Mouse (Mus musculus): ENCODE measurements around the gene Cavin1. TPM values are rescaled to one million over a fixed set of nuclear protein-coding genes. Genes with fewer than 3 reads are reported as not detected.

The Cavin1 gene
- total and polyA plus RNA-seq, 3 experiments = 0.05 to 0.21 (median 0.13) TPM

GRCm38 (mm10) chr11:100969189-100969743 is 1.4 kb downstream of the Cavin1 start:
- DNase-seq (ENCODE audit: extremely low read depth) = no peak
- Histone ChIP-seq H3K4me1 (ENCODE audit: control insufficient read depth in 1 of 2, insufficient read depth in 2 of 2) (peaks cover 5 to 13% of the 10 kb centered on the region in 2 experiments), H3K9me3 (replicated peaks; ENCODE audit: low read length) (peaks cover 10% of the 10 kb centered on the region), H3K36me3 (replicated peaks in 1 of 2; ENCODE audit: control insufficient read depth in 1 of 2, insufficient read depth in 1 of 2, low read length in 1 of 2) (no peaks in the 10 kb centered on the region), H3K9ac (ENCODE audit: insufficient read depth, low read depth) (no peak overlapping the region), H3K27ac (ENCODE audit: insufficient read depth, low read depth) (no peak overlapping the region), H3K4me3 (replicated peaks in 1 of 3; ENCODE audit: low read depth in 2 of 3, low read length in 2 of 3, poor library complexity in 1 of 3) (no peak overlapping the region), H3K27me3 (replicated peaks) (peaks cover 10% of the 10 kb centered on the region), H3K79me2 (replicated peaks; ENCODE audit: control insufficient read depth, extremely low read depth, insufficient read depth, poor library complexity, severe bottlenecking) (no peaks in the 10 kb centered on the region), H3K4me2 (ENCODE audit: insufficient read depth, low read depth, poor library complexity, severe bottlenecking) (no peak overlapping the region)
- in situ Hi-C loops (cut with MboI; ENCODE audit: low pct_ligation_motif_present, low pct_unique_long_range_greater_than_20kb, low sequenced_read_pairs) = no loop called here
- TF ChIP-seq CTCF (conservative IDR thresholded peaks at IDR 0.05 in 1 of 2, IDR thresholded peaks at IDR 0.05 in 1 of 2; ENCODE audit: low read depth in 2 of 2, low read length in 2 of 2) (no peak), HCFC1 (IDR thresholded peaks at IDR 0.05; ENCODE audit: low read depth, low read length) (no peak), ZMIZ1 (IDR thresholded peaks at IDR 0.05; ENCODE audit: low read depth, low read length) (no peak), CHD2 (IDR thresholded peaks at IDR 0.05; ENCODE audit: low read length) (no peak), ZKSCAN1 (IDR thresholded peaks at IDR 0.05; ENCODE audit: borderline replicate concordance, low read depth, low read length) (no peak), UBTF (IDR thresholded peaks at IDR 0.05; ENCODE audit: low read depth, low read length) (no peak), E2F4 (IDR thresholded peaks at IDR 0.05; ENCODE audit: insufficient replicate concordance, low read depth, low read length) (no peak), MXI1 (IDR thresholded peaks at IDR 0.05; ENCODE audit: low read depth, low read length) (no peak), POLR2AphosphoS2 (IDR thresholded peaks at IDR 0.05; ENCODE audit: low read depth, low read length) (no peak), MYC (IDR thresholded peaks at IDR 0.05; ENCODE audit: low read depth, low read length) (no peak), MAX (IDR thresholded peaks at IDR 0.05; ENCODE audit: low read length) (no peak), BHLHE40 (IDR thresholded peaks at IDR 0.05; ENCODE audit: low read depth, low read length) (no peak), ZC3H11A (IDR thresholded peaks at IDR 0.05; ENCODE audit: low read depth, low read length) (no peak), TCF12 (IDR thresholded peaks at IDR 0.05; ENCODE audit: low read depth, low read length) (no peak), SIN3A (IDR thresholded peaks at IDR 0.05; ENCODE audit: low read length) (no peak), USF1 (IDR thresholded peaks at IDR 0.05; ENCODE audit: low read depth, low read length) (no peak)
- dilution Hi-C loops (cut with MboI; ENCODE audit: extremely low pct_ligation_motif_present, extremely low pct_unique_long_range_greater_than_20kb, low sequenced_read_pairs) = no loop called here

- dilution Hi-C loops (cut with MboI; ENCODE audit: extremely low pct_ligation_motif_present, extremely low pct_unique_long_range_greater_than_20kb, low sequenced_read_pairs) (no loop called here), in situ Hi-C loops (cut with MboI; ENCODE audit: low pct_ligation_motif_present, low pct_unique_long_range_greater_than_20kb, low sequenced_read_pairs) (no loop called here)
- Histone ChIP-seq H3K9me3 (replicated peaks; ENCODE audit: low read length) (peaks cover 10% of the 10 kb centered on the region), H3K36me3 (replicated peaks in 1 of 2; ENCODE audit: control insufficient read depth in 1 of 2, insufficient read depth in 1 of 2, low read length in 1 of 2) (no peaks in the 10 kb centered on the region), H3K9ac (ENCODE audit: insufficient read depth, low read depth) (no peak overlapping the region), H3K4me3 (replicated peaks in 1 of 3; ENCODE audit: low read depth in 2 of 3, low read length in 2 of 3, poor library complexity in 1 of 3) (no peak overlapping the region), H3K27me3 (replicated peaks) (peaks cover 16% of the 10 kb centered on the region), H3K4me1 (ENCODE audit: control insufficient read depth in 1 of 2, insufficient read depth in 2 of 2) (peaks cover 9 to 14% of the 10 kb centered on the region in 2 experiments), H3K4me2 (ENCODE audit: insufficient read depth, low read depth, poor library complexity, severe bottlenecking) (no peak overlapping the region), H3K27ac (ENCODE audit: insufficient read depth, low read depth) (no peak overlapping the region), H3K79me2 (replicated peaks; ENCODE audit: control insufficient read depth, extremely low read depth, insufficient read depth, poor library complexity, severe bottlenecking) (no peaks in the 10 kb centered on the region)
- no peak for TF ChIP-seq JUND (conservative IDR thresholded peaks at IDR 0.05; ENCODE audit: low read depth, low read length)
- no peak for TF ChIP-seq MAFK (IDR thresholded peaks at IDR 0.05; ENCODE audit: insufficient replicate concordance, low read length)
- TF ChIP-seq POLR2AphosphoS2 (IDR thresholded peaks at IDR 0.05; ENCODE audit: low read depth, low read length) = no peak
- TF ChIP-seq CHD2 (IDR thresholded peaks at IDR 0.05; ENCODE audit: low read length) = no peak
- TF ChIP-seq TBP (conservative IDR thresholded peaks at IDR 0.05; ENCODE audit: low read depth, low read length) = no peak
- no peak for TF ChIP-seq CTCF (conservative IDR thresholded peaks at IDR 0.05 in 1 of 2, IDR thresholded peaks at IDR 0.05 in 1 of 2; ENCODE audit: low read depth in 2 of 2, low read length in 2 of 2)
- TF ChIP-seq ZNF384 (IDR thresholded peaks at IDR 0.05; ENCODE audit: low read depth, low read length) = no peak
- no peak for TF ChIP-seq MEF2A (IDR thresholded peaks at IDR 0.05; ENCODE audit: borderline replicate concordance, low read depth, low read length)
- TF ChIP-seq TCF12 (IDR thresholded peaks at IDR 0.05; ENCODE audit: low read depth, low read length) = no peak
- no peak for TF ChIP-seq ETS1 (conservative IDR thresholded peaks at IDR 0.05; ENCODE audit: low read depth, low read length)
- TF ChIP-seq MAX (IDR thresholded peaks at IDR 0.05; ENCODE audit: low read length) = no peak
- no peak for TF ChIP-seq KAT2A (IDR thresholded peaks at IDR 0.05; ENCODE audit: insufficient replicate concordance, low read length)
- TF ChIP-seq SIN3A (IDR thresholded peaks at IDR 0.05; ENCODE audit: low read length) = no peak
- TF ChIP-seq UBTF (IDR thresholded peaks at IDR 0.05; ENCODE audit: low read depth, low read length) = no peak
- no peak for DNase-seq (ENCODE audit: extremely low read depth)
Observed at GRCm38 (mm10) chr11:100968501-100968900, 2.2 kb downstream of the Cavin1 start.

Measured in CH12.LX (cell line).